Comparison of ENCODE assay signal across 12 mouse cellular contexts in the genomic region with DNA sequence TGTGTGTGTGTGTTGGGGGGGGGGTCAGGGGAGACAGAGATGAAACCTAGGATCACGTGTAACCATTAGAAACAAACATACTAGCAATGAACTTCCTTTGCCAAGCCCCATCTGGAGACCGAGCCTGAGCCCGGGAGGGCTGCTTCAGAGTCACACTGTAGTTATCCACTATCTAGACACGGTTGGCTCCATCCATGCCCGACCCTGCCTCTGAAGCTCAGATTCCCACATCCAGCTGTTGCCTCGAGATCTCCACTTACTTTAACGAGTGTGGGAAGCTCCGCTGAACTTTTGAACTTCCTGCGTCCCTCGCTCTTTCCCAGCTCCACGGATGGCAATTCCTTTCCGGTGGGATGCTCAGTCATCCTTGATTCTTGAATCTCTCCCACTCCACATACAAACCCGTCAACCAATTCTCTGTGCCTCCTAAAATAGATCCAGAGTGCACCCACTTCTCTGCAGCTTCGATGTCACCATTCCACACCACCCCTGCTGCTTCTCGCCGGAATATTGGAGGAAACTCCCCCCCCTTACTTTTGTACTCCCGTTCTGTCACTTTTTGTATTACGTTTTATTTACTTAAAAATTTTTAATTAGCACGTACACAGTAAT. TPM values are rescaled to one million over a fixed set of nuclear protein-coding genes. Genes with fewer than 3 reads are reported as not detected.
A peak's percentile ranks its signal among the peaks of the same experiment; 100 is the strongest.
DNase-seq lines count a peak whose midpoint lies in the region; ATAC-seq and TF ChIP-seq lines count a peak whose summit lies in the region.
"Had no signal": no experiment of that assay in that cellular context is flagged by ENCODE, and none has a peak within 500 bp of the region (broad histone marks: within the 10 kb centered on the region; RNA-seq: fewer than 3 reads in every experiment).

No protein-coding gene starts in this region.

- H3K9me3 ChIP-seq in limb, embryonic 13.5 days, result no peaks in the 10 kb centered on the region
- H3K9me3 ChIP-seq in limb, embryonic 10.5 days (replicated peaks), result no peaks in the 10 kb centered on the region
- H3K9me3 ChIP-seq: hindbrain, embryonic 12.5 days; liver, embryonic 13.5 days; neural tube, embryonic 12.5 days had no signal

- H3K27ac ChIP-seq in limb, embryonic 13.5 days, result peak overlapping the region; percentile 0; the same call in 1 of the 2 replicates
- no peak overlapping the region for H3K27ac ChIP-seq in limb, embryonic 10.5 days
- H3K27ac ChIP-seq in small intestine, adult 2 months (ENCODE audit: insufficient read depth, low read depth, low read length), result peak overlapping the region; percentile 43; the same call in 1 of the 2 replicates
- H3K27ac ChIP-seq: hindbrain, embryonic 12.5 days; liver, embryonic 13.5 days; neural tube, embryonic 12.5 days had no signal

- H3K27me3 ChIP-seq in limb, embryonic 13.5 days, result no peaks in the 10 kb centered on the region
- H3K27me3 ChIP-seq in limb, embryonic 10.5 days (ENCODE audit: low read depth, poor library complexity, severe bottlenecking), result no peaks in the 10 kb centered on the region
- H3K27me3 ChIP-seq in small intestine, adult 2 months (ENCODE audit: control insufficient read depth, insufficient read depth, low read length), result no peaks in the 10 kb centered on the region
- H3K27me3 ChIP-seq: hindbrain, embryonic 12.5 days; liver, embryonic 13.5 days; neural tube, embryonic 12.5 days had no signal

- H3K4me3 ChIP-seq in limb, embryonic 13.5 days, result no peak overlapping the region
- H3K4me3 ChIP-seq in limb, embryonic 10.5 days, result no peak overlapping the region
- H3K4me3 ChIP-seq in small intestine, adult 2 months (ENCODE audit: low read depth, low read length), result no peak overlapping the region
- H3K4me3 ChIP-seq: erythroblast, embryonic 14.5 days; hindbrain, embryonic 12.5 days; liver, embryonic 13.5 days; neural tube, embryonic 12.5 days had no signal

- no peak overlapping the region for H3K9ac ChIP-seq in limb, embryonic 13.5 days
- H3K9ac ChIP-seq: hindbrain, embryonic 12.5 days; liver, embryonic 13.5 days; neural tube, embryonic 12.5 days had no signal

- peak; percentile 67; the same call in 1 of the 2 replicates for ATAC-seq in limb, embryonic 13.5 days (ENCODE audit: low FRiP score, low read depth)
- ATAC-seq in monocyte, adult 5-6 weeks (replicated peaks; ENCODE audit: insufficient number of reproducible peaks, low FRiP score, low TSS enrichment, poor library complexity, severe bottlenecking), result no peak

- TF ChIP-seq CTCF in small intestine, adult 2 months (IDR thresholded peaks at IDR 0.05; ENCODE audit: extremely low read depth, insufficient read length, insufficient replicate concordance, low read depth, low read length), result no peak

- no peak for TF ChIP-seq POLR2A in small intestine, adult 2 months (IDR thresholded peaks at IDR 0.05; ENCODE audit: low read depth, low read length)

- whole genome bisulfite sequencing in limb, embryonic 13.5 days, result 45% methylated on average over 19 of the region's 19 CpGs
- 53% methylated on average over 19 of the region's 19 CpGs for WGBS in limb, embryonic 10.5 days
- 72% methylated on average over 19 of the region's 19 CpGs for WGBS in small intestine, adult 2 months

- peaks cover 14% of the 10 kb centered on the region for H3K4me1 ChIP-seq in limb, embryonic 13.5 days
- H3K4me1 ChIP-seq in limb, embryonic 10.5 days, result peaks cover 10% of the 10 kb centered on the region
- H3K4me1 ChIP-seq in small intestine, adult 2 months (ENCODE audit: control insufficient read depth, insufficient read depth, insufficient read length, low read length), result peaks cover 7% of the 10 kb centered on the region; the same call in 1 of the 2 replicates
- H3K4me1 ChIP-seq: liver, embryonic 13.5 days had no signal

- no peaks in the 10 kb centered on the region for H3K36me3 ChIP-seq in limb, embryonic 13.5 days
- H3K36me3 ChIP-seq in limb, embryonic 10.5 days, result no peaks in the 10 kb centered on the region
- no peaks in the 10 kb centered on the region for H3K36me3 ChIP-seq in small intestine, adult 2 months (ENCODE audit: control insufficient read depth, insufficient read depth, low read length)
- H3K36me3 ChIP-seq: hindbrain, embryonic 12.5 days; liver, embryonic 13.5 days; neural tube, embryonic 12.5 days had no signal

- H3K4me2 ChIP-seq in limb, embryonic 13.5 days (replicated peaks), result peak overlapping the region; percentile 27; the same call in 1 of the 2 replicates
- H3K4me2 ChIP-seq: hindbrain, embryonic 12.5 days; liver, embryonic 13.5 days; neural tube, embryonic 12.5 days had no signal

- DNase-seq in limb, embryonic 10.5 days (ENCODE audit: low spot score), result no peak
- DNase-seq in heart, adult 9 months (ENCODE audit: low spot score in 2 of 2), result peak; percentile 32 to 40
- peak; percentile 13 to 45 for DNase-seq in kidney, postnatal 25 days
- no peak for DNase-seq in urinary bladder, adult 18-20 months (ENCODE audit: low spot score in 2 of 2)
- DNase-seq in urinary bladder, postnatal 4 days (ENCODE audit: low spot score in 2 of 2), result no peak
- DNase-seq: liver, embryonic 13.5 days had no signal

RNA-seq across cellular contexts. Expression of gene Ccdc6, which starts 15.3 kb away (rescaled TPM):
- polyA plus RNA-seq in limb, embryonic 13.5 days (2015; fragmentation: Nextera tagmentation; extraction: Ambion mirVana), result 18.9 and 19.6 TPM in 2 replicates
- 15.6 and 15.8 TPM in 2 replicates for polyA plus RNA-seq in limb, embryonic 10.5 days (2016; fragmentation: Nextera tagmentation; extraction: Ambion mirVana)
- polyA plus RNA-seq in small intestine, adult 2 months (2012; rRNA removed), result 16.6 and 34.6 TPM in 2 replicates
- total RNA-seq in monocyte, adult 5-6 weeks (2017), result 9.9 to 21.5 TPM (median 17.3 TPM) in 3 replicates

Comparison
In these comparisons a context has a peak if more than half of its experiments do, and no peak if none do; other contexts are left out.
1. DNase-seq: peak in heart, adult 9 months (2 of 2) and kidney, postnatal 25 days (2 of 2); none in limb, embryonic 10.5 days (single experiment), urinary bladder, adult 18-20 months (0 of 2) and urinary bladder, postnatal 4 days (0 of 2).